Mouse (Mus musculus) myocyte (in vitro differentiated cells): ENCODE measurements around the gene Rdh5.
A peak's percentile ranks its signal among the peaks of the same experiment; 100 is the strongest.

Experiments used
- CEBPB ChIP-seq: IDR thresholded peaks from 2 replicates; pipeline ENCODE4 v1.6.1; 2011; ENCODE audit warnings: mild to moderate bottlenecking, moderate library complexity; ENCODE audit not compliant: poor library complexity, insufficient read depth, severe bottlenecking
- E2F4 ChIP-seq: IDR thresholded peaks from one replicate; pipeline ENCODE4 v1.6.1; 2011; ENCODE audit warnings: mild to moderate bottlenecking, control low read depth, moderate library complexity; ENCODE audit not compliant: insufficient read depth
- MAX ChIP-seq: IDR thresholded peaks from one replicate; pipeline ENCODE4 v1.6.1; 2011; ENCODE audit warnings: low read depth, mild to moderate bottlenecking, control low read depth
- MYOD1 ChIP-seq, 3 experiments: IDR thresholded peaks; one replicate each; pipeline ENCODE4 v1.6.1; 2011; ENCODE audit warnings: control low read depth in 2 of 3, low read depth in 2 of 3, mild to moderate bottlenecking in 2 of 3, moderate library complexity in 1 of 3; ENCODE audit not compliant: insufficient read length in 2 of 3, control insufficient read depth in 1 of 3
- MYOG ChIP-seq, 3 experiments: IDR thresholded peaks; one replicate each; pipeline ENCODE4 v1.6.1; 2011; ENCODE audit warnings: control low read depth in 2 of 3, low read depth in 2 of 3, mild to moderate bottlenecking in 2 of 3; ENCODE audit not compliant: insufficient read length in 2 of 3, control insufficient read depth in 1 of 3, insufficient read depth in 1 of 3
- POLR2A ChIP-seq: IDR thresholded peaks from one replicate; pipeline ENCODE4 v1.6.1; 2011; ENCODE audit warnings: low read depth, mild to moderate bottlenecking, control low read depth, moderate library complexity; ENCODE audit not compliant: insufficient read length
- POLR2AphosphoS2 ChIP-seq: IDR thresholded peaks from one replicate; pipeline ENCODE4 v1.6.1; 2011; ENCODE audit warnings: low read depth, control low read depth; ENCODE audit not compliant: insufficient read length
- REST ChIP-seq: IDR thresholded peaks from one replicate; pipeline ENCODE4 v1.6.1; 2011; ENCODE audit warnings: mild to moderate bottlenecking, control low read depth, moderate library complexity; ENCODE audit not compliant: insufficient read depth, insufficient read length
- SRF ChIP-seq: IDR thresholded peaks from one replicate; pipeline ENCODE4 v1.6.1; 2011; ENCODE audit warnings: low read depth; ENCODE audit not compliant: control insufficient read depth, insufficient read length
- TCF12 ChIP-seq: IDR thresholded peaks from one replicate; pipeline ENCODE4 v1.6.1; 2011; ENCODE audit warnings: mild to moderate bottlenecking, control low read depth; ENCODE audit not compliant: poor library complexity, insufficient read depth, severe bottlenecking
- TCF3 ChIP-seq: IDR thresholded peaks from one replicate; pipeline ENCODE4 v1.6.1; 2011; ENCODE audit warnings: low read depth, control low read depth; ENCODE audit not compliant: insufficient read length
- USF1 ChIP-seq: IDR thresholded peaks from one replicate; pipeline ENCODE4 v1.6.1; 2011; ENCODE audit warnings: low read depth, mild to moderate bottlenecking, control low read depth, moderate library complexity

- TF ChIP-seq TCF12 (no peak), POLR2A (peak; percentile 47), POLR2AphosphoS2 (peak; percentile 91), USF1 (no peak), MYOD1 (IDR thresholded peaks at IDR 0.05; ENCODE audit: control insufficient read depth in 1 of 3, insufficient read length in 2 of 3, low read depth in 2 of 3) (no peak), CEBPB (no peak), MAX (no peak), MYOG (IDR thresholded peaks at IDR 0.05; ENCODE audit: control insufficient read depth in 1 of 3, insufficient read depth in 1 of 3, insufficient read length in 2 of 3, low read depth in 2 of 3) (no peak), TCF3 (no peak), SRF (no peak), E2F4 (no peak), REST (no peak)
Observed at GRCm38 (mm10) chr10:128916665-128917064, 6.0 kb downstream of the Rdh5 start.
